Mouse (Mus musculus): Measurements from ENCODE around the gene Rbm14. TPM values are rescaled to one million over a fixed set of nuclear protein-coding genes. Genes with fewer than 3 reads are reported as not detected.
A peak's percentile ranks its signal among the peaks of the same experiment; 100 is the strongest.

Rbm14 gene
- polyA plus RNA-seq (2015; fragmentation: Nextera tagmentation; extraction: Ambion mirVana), result 73.6 and 80.0 TPM in 2 replicates

DNA sequence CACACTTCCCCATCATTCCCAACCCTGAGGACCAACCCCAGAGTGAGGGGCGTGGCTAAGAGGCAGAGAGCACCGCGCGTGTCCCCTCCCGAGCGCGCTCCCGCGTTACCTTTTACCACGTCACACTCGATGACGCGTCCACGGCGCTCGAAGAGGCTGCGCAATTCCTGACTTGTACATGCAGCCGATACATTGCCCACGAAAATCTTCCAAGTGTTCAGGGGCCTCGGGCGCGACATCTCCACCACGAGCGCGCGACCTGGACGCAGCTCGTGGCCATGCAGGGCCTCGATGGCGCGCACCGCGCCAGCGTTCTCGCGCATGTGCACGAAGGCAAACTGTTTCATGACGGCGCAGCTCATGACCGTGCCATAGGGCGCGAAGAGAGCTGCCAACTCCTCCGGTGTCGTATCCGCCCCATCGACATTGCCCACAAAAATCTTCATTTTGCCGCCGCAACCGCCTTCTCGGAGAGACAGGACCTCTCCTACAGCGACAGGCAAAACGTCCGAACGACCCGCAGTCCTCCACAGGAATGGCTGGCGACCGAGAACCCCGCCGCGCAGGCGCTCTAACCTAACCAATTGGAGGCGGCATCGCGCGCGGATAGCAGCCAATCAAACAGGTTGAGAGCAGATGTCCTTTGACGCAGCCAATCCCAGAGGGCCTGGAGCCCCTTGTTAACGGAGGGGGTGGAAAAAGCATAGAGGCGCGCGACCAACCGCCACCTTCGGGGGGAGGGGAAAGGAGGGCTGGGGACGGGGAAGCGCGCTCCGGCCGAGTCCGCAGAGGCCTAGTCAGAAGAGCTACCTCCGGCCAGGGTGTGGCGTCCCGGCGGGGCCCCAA, at the start of gene Rbm14, which contains the start of gene Gm21992:
Gene Rbm14, minus strand, starts transcription at position 572 of the 846 bp plus-strand sequence.
Gene Gm21992, minus strand, starts transcription at position 550 of the 846 bp plus-strand sequence.
- Histone ChIP-seq H3K4me2 (replicated peaks) (peak within 1 kb of the TSS; percentile 75), H3K9me3 (0 out of 2 replicates have a peak, but pooled peaks cover 2% of the 10 kb centered on the region), H3K36me3 (no peaks in the 10 kb centered on the region), H3K27ac (peak within 1 kb of the TSS; percentile 98), H3K4me3 (replicated peaks) (peak within 1 kb of the TSS; percentile 78), H3K4me1 (replicated peaks) (peaks cover 7% of the 10 kb centered on the region), H3K27me3 (replicated peaks) (no peaks in the 10 kb centered on the region), H3K9ac (peak within 1 kb of the TSS; percentile 89)
- peak; percentile 99 for ATAC-seq
- WGBS, result under 1% methylated on average over 83 of the region's 83 CpGs

DNA sequence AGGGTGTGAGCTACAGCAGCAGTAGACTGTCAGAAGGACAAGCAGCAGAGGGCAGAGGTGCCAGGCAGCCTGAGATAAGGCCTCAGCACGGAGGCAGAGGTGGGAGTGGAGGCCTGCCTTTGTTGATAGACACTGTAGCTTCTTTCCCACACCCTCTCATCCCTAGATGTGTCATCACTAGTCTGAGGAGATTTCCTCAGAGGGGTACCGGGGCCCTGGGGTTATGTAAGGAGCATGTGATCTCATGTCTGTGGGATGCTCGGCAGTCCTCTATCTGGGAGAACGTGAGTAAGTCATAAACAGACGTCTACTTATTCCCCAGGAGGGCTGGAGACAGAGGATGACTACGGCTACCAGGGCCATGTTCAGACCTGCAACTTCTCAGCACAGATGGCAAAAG, 47.6 kb upstream of the Rbm14 start:
- Histone ChIP-seq H3K9ac (no peak overlapping the region), H3K4me1 (replicated peaks) (peaks cover 10% of the 10 kb centered on the region; the same call in 1 of the 2 replicates), H3K9me3 (no peaks in the 10 kb centered on the region), H3K4me3 (replicated peaks) (no peak overlapping the region), H3K27me3 (replicated peaks) (no peaks in the 10 kb centered on the region), H3K36me3 (no peaks in the 10 kb centered on the region), H3K27ac (no peak overlapping the region), H3K4me2 (replicated peaks) (no peak overlapping the region)
- peak; percentile 50; the same call in 1 of the 2 replicates for ATAC-seq
- 60% methylated on average over 6 of the region's 6 CpGs for WGBS

DNA sequence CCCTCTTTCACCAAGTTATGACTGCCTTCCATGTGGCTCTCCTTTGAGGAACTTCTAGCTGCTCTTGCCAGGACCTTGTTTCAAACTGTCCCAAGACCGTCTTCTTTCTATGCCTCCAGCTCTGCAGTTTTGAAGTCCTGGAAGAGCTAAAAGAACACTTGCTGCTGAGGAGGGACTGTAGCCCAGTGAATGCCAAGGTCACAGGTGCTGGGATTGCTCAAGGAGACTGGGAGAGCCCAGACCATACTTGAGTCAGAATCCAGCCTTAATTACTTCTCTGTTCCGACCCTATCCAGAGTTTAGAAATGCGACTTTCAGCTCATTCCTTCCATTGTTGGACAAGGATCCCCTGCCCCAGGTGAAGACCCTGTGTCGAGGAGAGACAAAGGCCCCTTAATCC, 44.5 kb upstream of the Rbm14 start:
- Histone ChIP-seq H3K4me2 (replicated peaks) (peak overlapping the region; percentile 98), H3K9ac (no peak overlapping the region), H3K36me3 (no peaks in the 10 kb centered on the region), H3K9me3 (no peaks in the 10 kb centered on the region), H3K27ac (no peak overlapping the region), H3K27me3 (replicated peaks) (no peaks in the 10 kb centered on the region), H3K4me3 (replicated peaks) (no peak overlapping the region), H3K4me1 (replicated peaks) (peaks cover 10% of the 10 kb centered on the region; the same call in 1 of the 2 replicates)
- ATAC-seq, result no peak
- WGBS, result 85% methylated on average over 4 of the region's 4 CpGs

DNA sequence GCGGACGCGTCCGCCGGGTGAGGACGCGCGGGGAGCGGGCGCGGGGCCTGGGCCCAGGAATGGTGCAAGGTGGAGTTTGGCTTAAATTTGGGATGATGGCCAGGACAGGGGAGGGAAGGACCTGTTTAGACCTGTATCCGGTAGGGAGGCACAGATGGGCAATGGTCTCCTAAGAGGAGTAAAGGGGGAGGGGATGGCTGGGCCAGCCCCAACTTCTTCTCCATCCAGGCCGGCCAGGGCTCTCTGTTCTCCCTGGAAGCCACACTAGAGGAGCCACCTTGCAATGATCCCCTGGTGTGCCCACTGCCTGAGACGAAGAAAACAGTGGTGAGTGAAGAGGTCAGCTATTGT, 44.0 kb upstream of the Rbm14 start:
- no peak overlapping the region for H3K27ac ChIP-seq
- peaks cover 10% of the 10 kb centered on the region; the same call in 1 of the 2 replicates for H3K4me1 ChIP-seq (replicated peaks)
- ATAC-seq, result no peak; the same call in 1 of the 2 replicates
- no peaks in the 10 kb centered on the region for H3K9me3 ChIP-seq
- peak overlapping the region; percentile 51 for H3K4me3 ChIP-seq (replicated peaks)
- H3K9ac ChIP-seq, result peak overlapping the region; percentile 50
- H3K36me3 ChIP-seq, result no peaks in the 10 kb centered on the region
- WGBS, result 3% methylated on average over 14 of the region's 14 CpGs
- peak overlapping the region; percentile 98 for H3K4me2 ChIP-seq (replicated peaks)
- H3K27me3 ChIP-seq (replicated peaks), result no peaks in the 10 kb centered on the region

DNA sequence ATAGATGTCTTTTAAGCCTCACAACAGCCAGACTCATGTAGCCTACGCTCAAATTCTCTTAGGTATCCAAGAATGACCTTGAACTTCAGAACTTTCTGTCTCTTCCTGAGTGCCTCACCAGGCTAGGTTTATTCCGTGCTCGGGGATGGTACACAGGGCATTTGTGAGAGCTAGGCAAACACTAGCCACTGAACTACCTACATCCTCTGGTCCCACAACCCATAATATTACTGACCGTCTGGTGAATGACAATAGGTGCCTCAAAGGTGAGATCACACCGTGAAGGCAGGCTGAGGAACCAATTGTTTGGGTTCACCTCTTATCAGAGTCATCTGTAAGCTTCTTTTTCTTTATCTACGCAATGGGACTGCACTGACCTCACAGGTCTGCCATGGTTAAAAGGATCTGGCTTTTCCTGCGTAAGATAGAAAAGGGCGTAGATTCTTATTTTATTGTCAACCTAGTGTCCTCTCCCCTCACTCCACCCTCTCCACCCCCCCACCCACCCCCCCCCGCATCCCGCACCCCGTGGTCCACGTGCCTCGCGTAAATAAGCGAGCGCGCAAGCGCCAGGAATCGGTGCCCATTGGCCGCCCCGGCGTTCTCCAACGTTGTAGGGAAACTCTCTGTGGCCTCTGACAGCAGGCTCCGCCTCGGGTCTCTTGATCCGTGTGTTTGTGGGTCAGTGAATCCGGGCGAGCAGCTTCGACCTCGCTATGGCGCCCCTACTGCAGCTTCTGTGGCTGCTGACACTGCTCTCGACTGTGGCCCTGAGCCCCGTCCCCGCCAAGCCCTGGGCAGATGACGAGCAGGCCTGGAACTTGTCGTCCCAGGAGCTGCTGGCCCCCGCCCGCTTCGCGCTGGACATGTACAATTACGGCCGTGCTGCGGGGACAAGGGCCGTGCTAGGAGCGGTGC, 43.4 kb upstream of the Rbm14 start, which contains the start of gene Ctsf:
Gene Ctsf, plus strand, starts transcription at position 579 of the 918 bp plus-strand sequence.
- Histone ChIP-seq H3K4me1 (replicated peaks) (peaks cover 10% of the 10 kb centered on the region; the same call in 1 of the 2 replicates), H3K27ac (no peak within 1 kb of the TSS), H3K9me3 (no peaks in the 10 kb centered on the region), H3K4me3 (replicated peaks) (peak within 1 kb of the TSS; percentile 51), H3K9ac (peak within 1 kb of the TSS; percentile 50), H3K27me3 (replicated peaks) (no peaks in the 10 kb centered on the region), H3K4me2 (replicated peaks) (peak within 1 kb of the TSS; percentile 98), H3K36me3 (no peaks in the 10 kb centered on the region)
- peak; percentile 90 for ATAC-seq
- WGBS, result 2% methylated on average over 45 of the region's 45 CpGs

DNA sequence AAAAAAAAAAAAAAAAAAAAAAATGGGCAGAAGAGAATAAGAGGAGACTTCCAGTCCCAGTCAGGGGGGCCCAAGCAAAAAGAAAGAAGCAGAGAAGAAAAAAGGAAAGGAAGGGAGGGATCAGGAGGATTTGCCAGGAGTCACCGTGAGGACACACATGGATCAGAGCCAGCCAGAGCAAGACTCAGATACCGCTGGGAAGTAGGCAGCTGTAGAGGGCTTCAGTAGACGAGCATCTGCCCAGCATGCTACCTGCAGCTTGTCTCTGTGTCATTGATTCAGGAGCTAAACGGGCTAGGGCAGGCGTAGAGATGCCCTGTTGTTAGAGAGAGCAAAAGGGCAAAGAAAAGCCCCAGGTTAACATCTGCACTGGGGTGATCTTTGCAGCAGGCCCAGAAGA, 38.8 kb upstream of the Rbm14 start:
- no peak for ATAC-seq
- WGBS, result 50% methylated on average over 5 of the region's 5 CpGs

DNA sequence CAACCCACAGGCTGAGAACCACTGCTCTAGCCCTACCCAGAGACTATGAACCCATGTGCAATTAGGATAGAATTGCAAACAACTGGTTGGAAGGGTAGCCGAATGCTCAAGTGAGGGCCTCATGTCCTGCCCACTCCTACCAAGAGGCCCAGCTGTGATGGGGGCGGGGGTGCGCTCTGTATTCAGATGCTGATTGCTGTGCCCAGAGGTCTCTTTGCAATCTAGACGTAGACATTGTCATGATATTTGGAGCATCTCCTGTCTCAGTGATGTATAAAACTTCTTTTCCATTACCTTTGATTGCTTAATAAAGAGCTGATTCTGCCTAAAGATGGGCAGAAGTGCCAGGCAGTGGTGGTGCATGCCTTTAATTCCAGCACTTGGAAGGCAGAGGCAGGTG, 38.4 kb upstream of the Rbm14 start:
- 58% methylated on average over 4 of the region's 4 CpGs for WGBS
- Histone ChIP-seq H3K4me2 (replicated peaks) (no peak overlapping the region), H3K4me1 (replicated peaks) (peaks cover 3% of the 10 kb centered on the region; the same call in 1 of the 2 replicates), H3K27ac (no peak overlapping the region), H3K27me3 (replicated peaks) (no peaks in the 10 kb centered on the region), H3K36me3 (no peaks in the 10 kb centered on the region), H3K9me3 (no peaks in the 10 kb centered on the region), H3K9ac (no peak overlapping the region), H3K4me3 (replicated peaks) (no peak overlapping the region)
- ATAC-seq, result no peak

More for the DNA sequence above, 38.8 kb upstream of the Rbm14 start:
- Histone ChIP-seq H3K4me2 (replicated peaks) (no peak overlapping the region), H3K4me3 (replicated peaks) (no peak overlapping the region), H3K9ac (no peak overlapping the region), H3K4me1 (replicated peaks) (peaks cover 5% of the 10 kb centered on the region; the same call in 1 of the 2 replicates), H3K27me3 (replicated peaks) (no peaks in the 10 kb centered on the region), H3K36me3 (no peaks in the 10 kb centered on the region), H3K9me3 (no peaks in the 10 kb centered on the region), H3K27ac (no peak overlapping the region)

DNA sequence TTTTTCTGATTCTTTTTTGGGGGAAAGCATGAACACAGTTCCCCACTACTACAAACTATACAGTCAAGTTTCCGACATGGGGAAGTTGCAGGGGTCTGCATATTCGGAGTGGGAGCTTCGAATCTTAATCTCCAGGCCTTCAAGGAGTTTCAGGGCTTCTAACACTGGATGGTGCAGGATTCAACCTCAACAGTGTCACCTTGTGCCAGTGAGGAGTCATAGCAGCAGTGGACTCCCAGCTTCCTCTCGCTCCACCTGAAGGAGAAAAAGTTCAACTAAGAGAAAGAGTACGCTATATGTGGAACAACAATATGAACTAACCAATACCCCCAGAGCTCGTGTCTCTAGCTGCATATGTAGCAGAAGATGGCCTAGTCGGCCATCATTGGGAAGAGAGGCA, 36.1 kb upstream of the Rbm14 start:
- ATAC-seq, result no peak
- WGBS, result 26% methylated on average over 7 of the region's 7 CpGs

DNA sequence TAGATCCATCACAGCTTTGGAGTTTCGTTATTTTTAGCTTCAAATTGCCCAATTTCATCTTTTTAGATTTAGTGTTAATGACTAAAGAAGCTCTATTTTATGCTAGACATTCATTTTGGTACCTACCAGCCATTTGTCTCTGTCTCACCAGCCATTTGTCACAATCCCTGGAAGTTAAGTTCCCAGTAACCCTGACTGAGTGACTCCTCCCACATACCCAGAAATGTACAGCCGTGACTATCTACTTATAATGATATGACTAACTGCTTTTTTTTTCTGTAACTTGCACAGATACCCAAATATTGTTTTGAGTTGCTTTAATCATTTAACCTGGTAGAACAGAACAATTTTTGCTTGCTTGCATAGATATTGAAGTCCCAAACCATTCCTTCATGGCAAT, 34.4 kb upstream of the Rbm14 start:
- H3K9me3 ChIP-seq, result no peaks in the 10 kb centered on the region
- no peak overlapping the region for H3K4me3 ChIP-seq (replicated peaks)
- H3K9ac ChIP-seq, result no peak overlapping the region
- H3K4me1 ChIP-seq (replicated peaks), result no peaks in the 10 kb centered on the region
- H3K36me3 ChIP-seq, result no peaks in the 10 kb centered on the region
- no peak overlapping the region for H3K4me2 ChIP-seq (replicated peaks)
- no peak for ATAC-seq
- H3K27me3 ChIP-seq (replicated peaks), result peaks cover 10% of the 10 kb centered on the region
- WGBS, result 66% methylated on average over 2 of the region's 2 CpGs
- H3K27ac ChIP-seq, result no peak overlapping the region

More for the DNA sequence above, 36.1 kb upstream of the Rbm14 start:
- no peak overlapping the region for H3K27ac ChIP-seq
- no peaks in the 10 kb centered on the region for H3K9me3 ChIP-seq
- no peak overlapping the region for H3K9ac ChIP-seq
- H3K4me3 ChIP-seq (replicated peaks), result no peak overlapping the region
- H3K27me3 ChIP-seq (replicated peaks), result no peaks in the 10 kb centered on the region
- H3K36me3 ChIP-seq, result no peaks in the 10 kb centered on the region
- H3K4me1 ChIP-seq (replicated peaks), result no peaks in the 10 kb centered on the region
- H3K4me2 ChIP-seq (replicated peaks), result no peak overlapping the region

DNA sequence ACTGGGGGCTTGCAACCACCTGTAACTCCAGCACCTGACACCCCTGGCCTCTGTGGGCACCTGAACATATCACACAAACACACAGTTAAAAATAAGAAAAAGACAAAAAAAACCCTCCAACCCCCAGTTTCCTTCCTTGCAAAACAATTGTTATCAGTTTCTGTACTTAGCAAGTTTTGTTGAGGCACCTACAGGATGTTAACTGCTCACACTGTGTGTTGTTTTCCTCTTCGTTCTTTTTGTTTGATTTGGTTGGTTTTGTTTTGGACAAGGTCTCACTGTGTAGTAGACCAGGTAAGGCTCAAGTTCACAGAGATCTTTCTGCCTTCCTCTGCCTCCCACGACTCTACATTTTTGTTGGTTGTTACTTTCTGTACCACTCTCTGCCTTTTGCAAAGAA, 31.2 kb upstream of the Rbm14 start:
- Histone ChIP-seq H3K9me3 (no peaks in the 10 kb centered on the region), H3K9ac (no peak overlapping the region), H3K27me3 (replicated peaks) (peaks cover 22% of the 10 kb centered on the region), H3K4me2 (replicated peaks) (no peak overlapping the region), H3K36me3 (no peaks in the 10 kb centered on the region), H3K27ac (no peak overlapping the region), H3K4me1 (replicated peaks) (peaks cover 17% of the 10 kb centered on the region), H3K4me3 (replicated peaks) (no peak overlapping the region)
- no peak for ATAC-seq
- 69% methylated on average over 2 of the region's 2 CpGs for WGBS

DNA sequence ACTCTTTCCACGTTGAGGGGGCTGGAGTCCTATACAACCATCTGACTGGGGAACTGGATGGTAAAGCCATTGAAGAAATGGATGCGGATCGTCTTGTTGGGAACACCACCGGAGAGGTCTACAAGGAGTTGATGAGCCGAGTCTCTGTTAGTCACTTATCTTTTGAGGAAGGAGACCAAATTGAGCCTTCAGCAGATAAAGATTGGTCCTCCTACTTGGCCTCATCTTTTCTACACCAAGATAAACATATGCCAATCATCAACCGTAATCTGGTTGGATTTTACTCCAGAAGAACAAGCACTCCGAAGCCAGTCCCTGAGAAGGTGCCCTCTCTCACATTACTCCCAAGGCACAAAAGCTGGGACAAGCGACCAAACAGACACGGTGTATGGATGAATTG, 29.4 kb upstream of the Rbm14 start:
- Histone ChIP-seq H3K4me2 (replicated peaks) (no peak overlapping the region), H3K4me1 (replicated peaks) (peaks cover 23% of the 10 kb centered on the region), H3K27me3 (replicated peaks) (peaks cover 22% of the 10 kb centered on the region), H3K27ac (no peak overlapping the region), H3K9me3 (no peaks in the 10 kb centered on the region), H3K9ac (no peak overlapping the region), H3K4me3 (replicated peaks) (no peak overlapping the region), H3K36me3 (no peaks in the 10 kb centered on the region)
- 79% methylated on average over 9 of the region's 9 CpGs for WGBS
- ATAC-seq, result no peak

DNA sequence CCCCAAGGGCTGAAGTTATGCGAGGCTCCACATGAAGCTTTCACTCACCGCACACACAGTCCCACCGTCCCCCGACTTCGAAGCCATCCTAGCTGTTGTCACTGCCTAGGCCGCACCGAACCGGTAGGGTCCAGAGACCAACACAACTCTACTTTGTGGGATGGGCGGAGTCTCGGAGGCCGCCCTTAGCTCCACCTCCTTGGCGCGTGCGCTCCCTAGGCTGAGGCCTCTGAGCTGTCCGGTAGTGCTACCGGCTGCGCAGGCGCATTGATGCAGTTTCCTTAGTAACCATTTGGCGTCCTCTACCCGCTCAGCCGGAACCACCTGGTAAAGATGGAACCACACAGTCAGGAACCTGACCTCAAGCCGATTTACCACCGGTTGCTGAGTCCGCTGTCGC, 27.7 kb upstream of the Rbm14 start, which contains the start of the genes Ccs and Ccdc87:
Gene Ccs, minus strand, starts transcription at position 184 of the 400 bp plus-strand sequence.
Gene Ccdc87, plus strand, starts transcription at position 218 of the 400 bp plus-strand sequence.
- Histone ChIP-seq H3K36me3 (no peaks in the 10 kb centered on the region), H3K27me3 (replicated peaks) (peaks cover 22% of the 10 kb centered on the region), H3K9me3 (no peaks in the 10 kb centered on the region), H3K27ac (no peak within 1 kb of the TSS), H3K4me1 (replicated peaks) (peaks cover 23% of the 10 kb centered on the region), H3K4me2 (replicated peaks) (peak within 1 kb of the TSS; percentile 96), H3K4me3 (replicated peaks) (peak within 1 kb of the TSS; percentile 63), H3K9ac (peak within 1 kb of the TSS; percentile 64)
- WGBS, result under 1% methylated on average over 25 of the region's 25 CpGs
- peak; percentile 99 for ATAC-seq

All from intestine, embryonic 15.5 days (tissue).